ENCODE assay signal across 24 mouse cellular contexts in the genomic region with DNA sequence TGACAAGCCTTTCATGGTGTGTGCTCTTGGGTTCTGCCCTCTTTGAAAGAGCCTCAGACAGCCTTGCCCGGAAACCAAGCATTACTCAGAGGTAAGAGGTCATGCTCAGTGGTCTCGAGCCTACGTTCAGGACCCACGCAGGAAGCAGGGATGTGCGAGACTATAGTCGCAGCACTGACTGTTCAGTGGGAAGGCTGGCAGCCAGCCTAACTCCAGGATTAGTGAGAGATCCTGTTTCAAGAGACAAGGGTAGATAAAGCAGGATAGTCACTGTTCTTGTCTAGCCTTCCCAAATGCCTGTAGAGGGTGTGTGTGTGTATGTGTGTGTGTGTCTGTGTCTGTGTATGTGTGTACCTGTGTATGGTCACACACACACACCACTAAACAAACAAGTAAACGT. TPM values are rescaled to one million over a fixed set of nuclear protein-coding genes. Genes with fewer than 3 reads are reported as not detected.
DNase-seq lines count a peak whose midpoint lies in the region; ATAC-seq and TF ChIP-seq lines count a peak whose summit lies in the region.
"Had no signal": no experiment of that assay in that cellular context is flagged by ENCODE, and none has a peak within 500 bp of the region (broad histone marks: within the 10 kb centered on the region; RNA-seq: fewer than 3 reads in every experiment).

No protein-coding gene starts in this region.

- no peaks in the 10 kb centered on the region for H3K79me2 ChIP-seq in heart, adult 2 months (replicated peaks; ENCODE audit: control insufficient read depth, insufficient read depth, low read length)

- TF ChIP-seq POLR2A in heart, adult 2 months (IDR thresholded peaks at IDR 0.05; ENCODE audit: insufficient read depth, low read depth, low read length) = no peak

- H3K27me3 ChIP-seq in midbrain, embryonic 13.5 days = no peaks in the 10 kb centered on the region
- H3K27me3 ChIP-seq in midbrain, embryonic 16.5 days (ENCODE audit: control insufficient read depth, insufficient read depth, low read depth, low read length) = no peaks in the 10 kb centered on the region
- H3K27me3 ChIP-seq in Patski = no peaks in the 10 kb centered on the region
- no peaks in the 10 kb centered on the region for H3K27me3 ChIP-seq in heart, adult 2 months (ENCODE audit: control insufficient read depth, insufficient read depth, low read length)
- H3K27me3 ChIP-seq: embryonic facial prominence, embryonic 13.5 days; limb, embryonic 15.5 days; liver, embryonic 15.5 days; lung, embryonic 15.5 days; megakaryocyte, embryonic 14.5 days; neural tube, embryonic 13.5 days had no signal

- in situ Hi-C loops in Patski (cut with MboI; ENCODE audit: low pct_unique_long_range_greater_than_20kb) = no loop called here

- no peak for TF ChIP-seq EP300 in heart, adult 2 months (IDR thresholded peaks at IDR 0.05; ENCODE audit: insufficient read depth, low read depth, low read length)

- WGBS in midbrain, embryonic 13.5 days = 78% methylated on average over 7 of the region's 7 CpGs
- WGBS in midbrain, embryonic 16.5 days = 66% methylated on average over 7 of the region's 7 CpGs
- WGBS in heart, adult 2 months = 43% methylated on average over 7 of the region's 7 CpGs

- DNase-seq in gastrocnemius, adult 2 months = no peak
- no peak for DNase-seq in gastrocnemius, adult 8-10 months (ENCODE audit: low spot score in 2 of 2)
- peak; percentile 33 for DNase-seq in Patski (ENCODE audit: low read depth, low spot score)
- peak; percentile 50 to 56 for DNase-seq in left cerebral cortex, postnatal 14 days (ENCODE audit: low spot score in 2 of 2)
- no peak for DNase-seq in heart, adult 2 months
- no peak for DNase-seq in embryo, embryonic 10.5 days (ENCODE audit: low spot score)
- DNase-seq: adrenal gland, postnatal 10 days; B cell, adult 2 months; cerebellum, adult 9-10 months; layer of hippocampus, adult 9-11 months; lung, postnatal 36 days; midbrain, embryonic 14.5 days; retina, postnatal 1 day; spleen, adult 18-20 months had no signal

- POLR2A ChIA-PET in Patski (lab: Charles Lee) = no interaction called here

- H3K9me3 ChIP-seq in midbrain, embryonic 13.5 days = no peaks in the 10 kb centered on the region
- H3K9me3 ChIP-seq in midbrain, embryonic 16.5 days (replicated peaks; ENCODE audit: control insufficient read depth, low read length, poor library complexity, severe bottlenecking) = no peaks in the 10 kb centered on the region
- H3K9me3 ChIP-seq: limb, embryonic 15.5 days; liver, embryonic 15.5 days; lung, embryonic 15.5 days; neural tube, embryonic 13.5 days had no signal

- no peak for TF ChIP-seq CTCF in gastrocnemius, adult 2 months (IDR thresholded peaks at IDR 0.05)
- TF ChIP-seq CTCF in Patski (IDR thresholded peaks at IDR 0.05) = no peak
- no peak for TF ChIP-seq CTCF in heart, adult 2 months (IDR thresholded peaks at IDR 0.05)

- no peaks in the 10 kb centered on the region for H3K4me1 ChIP-seq in midbrain, embryonic 13.5 days (replicated peaks)
- no peaks in the 10 kb centered on the region for H3K4me1 ChIP-seq in midbrain, embryonic 16.5 days (ENCODE audit: control insufficient read depth, insufficient read depth, low read length)
- H3K4me1 ChIP-seq in heart, adult 2 months (ENCODE audit: control insufficient read depth, insufficient read depth, low read length) = no peaks in the 10 kb centered on the region
- H3K4me1 ChIP-seq: limb, embryonic 15.5 days; liver, embryonic 15.5 days; lung, embryonic 15.5 days; neural tube, embryonic 13.5 days had no signal

- no peak overlapping the region for H3K9ac ChIP-seq in midbrain, embryonic 13.5 days (replicated peaks)
- H3K9ac ChIP-seq in midbrain, embryonic 16.5 days (ENCODE audit: low read depth, low read length) = no peak overlapping the region
- H3K9ac ChIP-seq in heart, adult 2 months (ENCODE audit: low read depth, low read length) = no peak overlapping the region
- H3K9ac ChIP-seq: embryonic facial prominence, embryonic 13.5 days; limb, embryonic 15.5 days; liver, embryonic 15.5 days; lung, embryonic 15.5 days; neural tube, embryonic 13.5 days had no signal

- peak overlapping the region; percentile 5; the same call in 1 of the 2 replicates for H3K27ac ChIP-seq in gastrocnemius, adult 2 months
- 0 out of 2 replicates have a peak overlapping the region, but pooled peaks have one; percentile 19 for H3K27ac ChIP-seq in midbrain, embryonic 13.5 days
- no peak overlapping the region for H3K27ac ChIP-seq in midbrain, embryonic 16.5 days (ENCODE audit: low read length)
- H3K27ac ChIP-seq in heart, adult 2 months = no peak overlapping the region; the same call in 1 of the 2 replicates
- H3K27ac ChIP-seq: embryonic facial prominence, embryonic 13.5 days; hindbrain, postnatal 0 days; limb, embryonic 15.5 days; liver, embryonic 15.5 days; lung, embryonic 15.5 days; neural tube, embryonic 13.5 days had no signal

- intact Hi-C loops in gastrocnemius, adult 2 months (cut with DNase I) = no loop called here
- intact Hi-C loops in left cerebral cortex, postnatal 14 days (cut with DNase I) = no loop called here
- intact Hi-C loops in heart, adult 2 months (cut with DNase I) = no loop called here

- ATAC-seq in midbrain, embryonic 13.5 days = no peak
- ATAC-seq in midbrain, embryonic 16.5 days = no peak
- no peak for ATAC-seq in Patski
- ATAC-seq: forebrain, embryonic 14.5 days; hindbrain, postnatal 0 days had no signal

- no peak overlapping the region for H3K4me3 ChIP-seq in gastrocnemius, adult 2 months
- no peak overlapping the region for H3K4me3 ChIP-seq in midbrain, embryonic 13.5 days (replicated peaks)
- H3K4me3 ChIP-seq in midbrain, embryonic 16.5 days (ENCODE audit: low read depth, low read length) = no peak overlapping the region
- no peak overlapping the region for H3K4me3 ChIP-seq in heart, adult 2 months
- H3K4me3 ChIP-seq: embryonic facial prominence, embryonic 13.5 days; limb, embryonic 15.5 days; liver, embryonic 15.5 days; lung, embryonic 15.5 days; neural tube, embryonic 13.5 days had no signal

- H3K36me3 ChIP-seq in midbrain, embryonic 13.5 days = peaks cover 63% of the 10 kb centered on the region
- H3K36me3 ChIP-seq in midbrain, embryonic 16.5 days (ENCODE audit: control insufficient read depth, insufficient read depth, low read length) = peaks cover 33% of the 10 kb centered on the region
- no peaks in the 10 kb centered on the region for H3K36me3 ChIP-seq in heart, adult 2 months (ENCODE audit: control insufficient read depth, insufficient read depth, low read length)

- CTCF ChIA-PET in Patski (lab: Charles Lee) = no interaction called here

- no peak overlapping the region for H3K4me2 ChIP-seq in midbrain, embryonic 13.5 days (replicated peaks)
- H3K4me2 ChIP-seq in midbrain, embryonic 16.5 days (ENCODE audit: low read length) = no peak overlapping the region
- H3K4me2 ChIP-seq: embryonic facial prominence, embryonic 13.5 days; limb, embryonic 15.5 days; liver, embryonic 15.5 days; lung, embryonic 15.5 days; neural tube, embryonic 13.5 days had no signal

RNA-seq across cellular contexts. Expression of gene Dip2a, which starts 28.9 kb away (rescaled TPM):
- 1 to 10 TPM; 3.8 to 5.0 TPM for total RNA-seq in gastrocnemius, adult 2 months (2021)
- total RNA-seq in gastrocnemius, adult 8-10 months (2022) = 1 to 10 TPM; 2.6 to 4.3 (median 2.8) TPM
- 14.4 and 14.6 TPM in 2 replicates for polyA plus RNA-seq in midbrain, embryonic 13.5 days (2015; fragmentation: Nextera tagmentation; extraction: Ambion mirVana)
- 19.2 and 19.8 TPM in 2 replicates for polyA plus RNA-seq in midbrain, embryonic 16.5 days (2015; fragmentation: Nextera tagmentation; extraction: Ambion mirVana)
- 47.9 TPM for polyA plus RNA-seq in Patski (2021)
- total RNA-seq in left cerebral cortex, postnatal 14 days (2021) = 10 to 100 TPM; 55.7 to 56.4 TPM
- total RNA-seq in heart, adult 2 months (2021) = 1 to 10 TPM; 8.4 to 9.2 TPM
- 7.5 and 9.9 TPM in 2 replicates for polyA plus RNA-seq in heart, adult 2 months (2012; rRNA removed)

Comparison
In these comparisons a context has a peak if more than half of its experiments do, and no peak if none do; other contexts are left out.
1. H3K27ac ChIP-seq: peak in gastrocnemius, adult 2 months (single experiment) and midbrain, embryonic 13.5 days (single experiment); none in midbrain, embryonic 16.5 days (single experiment) and heart, adult 2 months (single experiment).
2. DNase-seq: peak in Patski (single experiment) and left cerebral cortex, postnatal 14 days (2 of 2); none in gastrocnemius, adult 2 months (single experiment), gastrocnemius, adult 8-10 months (0 of 2), heart, adult 2 months (0 of 2) and embryo, embryonic 10.5 days (single experiment).
3. RNA of gene Dip2a, which starts 28.9 kb away (total RNA-seq): 55.7 to 56.4 TPM in left cerebral cortex, postnatal 14 days; 8.4 to 9.2 TPM in heart, adult 2 months, 3.8 to 5.0 TPM in gastrocnemius, adult 2 months and 2.6 to 4.3 TPM in gastrocnemius, adult 8-10 months; every median in the first group is over 4 times any median in the second.